Mouse (Mus musculus) forebrain, postnatal 0 days (tissue): ENCODE results near the gene Shtn1. TPM values are rescaled to one million over a fixed set of nuclear protein-coding genes. Genes with fewer than 3 reads are reported as not detected.

Source experiments
- ATAC-seq: fragments of 200-750 bp; cut with Nextera tagmentation; 2 replicates; pipeline ENCODE4 v1.8.0; 2017; ENCODE audit warnings: mild to moderate bottlenecking, moderate library complexity
- DNase-seq: peaks from one replicate; pipeline ENCODE4 v3.0.0-alpha.2; 2015
- H3K27ac ChIP-seq: fragments of 300-500 bp; sonication (generic); 2 replicates; pipeline ENCODE4 v1.5.1; 2014; ENCODE audit warnings: low read depth, mild to moderate bottlenecking, antibody characterized with exemption, low read length, moderate library complexity, mixed read lengths
- H3K27me3 ChIP-seq: fragments of 300-500 bp; sonication (generic); 2 replicates; pipeline ENCODE4 v1.6.1; 2014; ENCODE audit warnings: mild to moderate bottlenecking, low read length, mixed read lengths; ENCODE audit not compliant: insufficient read depth
- H3K36me3 ChIP-seq: fragments of 300-500 bp; sonication (generic); 2 replicates; pipeline ENCODE4 v1.6.1; 2014; ENCODE audit warnings: mild to moderate bottlenecking, moderate library complexity; ENCODE audit not compliant: insufficient read depth
- H3K4me1 ChIP-seq: fragments of 300-500 bp; sonication (generic); 2 replicates; pipeline ENCODE4 v1.6.1; 2014; ENCODE audit warnings: antibody characterized with exemption; ENCODE audit not compliant: insufficient read depth
- H3K4me2 ChIP-seq: fragments of 300-500 bp; sonication (generic); 2 replicates; pipeline ENCODE4 v1.6.1; 2014; ENCODE audit warnings: low read depth, mild to moderate bottlenecking, moderate library complexity
- H3K4me3 ChIP-seq: fragments of 300-500 bp; sonication (generic); 2 replicates; pipeline ENCODE4 v1.5.1; 2014; ENCODE audit warnings: low read depth, low read length, mixed read lengths
- H3K9ac ChIP-seq: fragments of 300-500 bp; sonication (generic); 2 replicates; pipeline ENCODE4 v1.6.1; 2014; ENCODE audit warnings: mild to moderate bottlenecking
- H3K9me3 ChIP-seq: fragments of 300-500 bp; sonication (generic); 2 replicates; pipeline ENCODE4 v1.6.1; 2016; ENCODE audit warnings: low read length
- CTCF ChIP-seq: sonication (generic); IDR thresholded peaks from 2 replicates; pipeline ENCODE4 v1.5.1; 2016; ENCODE audit warnings: antibody characterized with exemption, control low read depth, low read depth
- WGBS: fragments of 180-500 bp; shearing (Covaris S2); extraction: QIAGEN DNeasy Blood & Tissue Kit; methylation state at CpG from one replicate; pipeline ENCODE4 v1.1.7; 2014; 5-methylcytosine and 5-hydroxymethylcytosine counted together
- polyA plus RNA-seq: library from polyadenylated mRNA; unstranded; fragments of >200 nt; fragmentation: Nextera tagmentation; extraction: Ambion mirVana; gene quantifications from 2 replicates; pipeline ENCODE4 v1.2.1, GENCODE M21; 2015
- total RNA-seq: library from RNA; depleted of rRNA; stranded (reverse); fragments of >200 nt; gene quantifications from 2 replicates; pipeline ENCODE4 v1.2.3, GENCODE M21; 2014

Gene Shtn1
- total and polyA plus RNA-seq, 2 experiments from 2014 or later = 77.4 to 120 TPM

GRCm38 (mm10) chr19:59066670-59067069 is 9.2 kb downstream of the Shtn1 start:
- Histone ChIP-seq H3K27ac (no peak overlapping the region), H3K4me2 (no peak overlapping the region), H3K27me3 (no peaks in the 10 kb centered on the region), H3K4me1 (no peaks in the 10 kb centered on the region; the same call in 1 of the 2 replicates), H3K9me3 (no peaks in the 10 kb centered on the region), H3K36me3 (no peaks in the 10 kb centered on the region), H3K4me3 (no peak overlapping the region), H3K9ac (no peak overlapping the region)
- no peak for DNase-seq
- 83% methylated on average over 2 of the region's 2 CpGs for WGBS
- TF ChIP-seq CTCF = no peak
- no peak for ATAC-seq

- ATAC-seq (peak; percentile 36; the same call in 1 of the 2 replicates), DNase-seq (no peak)
- Histone ChIP-seq H3K4me2 (no peak overlapping the region), H3K9me3 (no peaks in the 10 kb centered on the region), H3K9ac (no peak overlapping the region), H3K4me3 (no peak overlapping the region), H3K27me3 (no peaks in the 10 kb centered on the region), H3K27ac (no peak overlapping the region), H3K36me3 (no peaks in the 10 kb centered on the region), H3K4me1 (no peaks in the 10 kb centered on the region; the same call in 1 of the 2 replicates)
- TF ChIP-seq CTCF = no peak
- WGBS = 30% methylated on average over 5 of the region's 5 CpGs
These were observed 9.8 kb downstream of the Shtn1 start for GRCm38 (mm10) chr19:59066115-59066514.

GRCm38 (mm10) chr19:59064616-59065015 is 11.3 kb downstream of the Shtn1 start:
- 87% methylated on average over 5 of the region's 5 CpGs for WGBS
- no peak overlapping the region for H3K27ac ChIP-seq
- no peak for ATAC-seq

GRCm38 (mm10) chr19:59063568-59063967 is 12.3 kb downstream of the Shtn1 start:
- DNase-seq (peak; percentile 34), ATAC-seq (peak; percentile 68)
- Histone ChIP-seq H3K9me3 (no peaks in the 10 kb centered on the region), H3K9ac (no peak overlapping the region), H3K27ac (peak overlapping the region; percentile 15; the same call in 1 of the 2 replicates), H3K4me3 (no peak overlapping the region), H3K4me1 (no peaks in the 10 kb centered on the region; the same call in 1 of the 2 replicates), H3K4me2 (no peak overlapping the region), H3K36me3 (no peaks in the 10 kb centered on the region), H3K27me3 (no peaks in the 10 kb centered on the region)
- WGBS = 72% methylated on average over 5 of the region's 5 CpGs
- no peak for TF ChIP-seq CTCF

More at GRCm38 (mm10) chr19:59064616-59065015, 11.3 kb downstream of the Shtn1 start:
- H3K4me2 ChIP-seq = no peak overlapping the region
- H3K4me3 ChIP-seq = no peak overlapping the region
- no peaks in the 10 kb centered on the region for H3K36me3 ChIP-seq
- no peak for TF ChIP-seq CTCF
- H3K4me1 ChIP-seq = no peaks in the 10 kb centered on the region; the same call in 1 of the 2 replicates
- H3K9me3 ChIP-seq = no peaks in the 10 kb centered on the region
- no peak overlapping the region for H3K9ac ChIP-seq
- DNase-seq = no peak
- no peaks in the 10 kb centered on the region for H3K27me3 ChIP-seq

GRCm38 (mm10) chr19:59058105-59058504 is 17.8 kb downstream of the Shtn1 start:
- WGBS = 76% methylated on average over 4 of the region's 4 CpGs
- no peaks in the 10 kb centered on the region for H3K27me3 ChIP-seq
- no peak for ATAC-seq
- H3K36me3 ChIP-seq = peaks cover 3% of the 10 kb centered on the region
- TF ChIP-seq CTCF = no peak
- peaks cover 16% of the 10 kb centered on the region for H3K4me1 ChIP-seq
- DNase-seq = no peak
- H3K4me2 ChIP-seq = no peak overlapping the region
- no peak overlapping the region for H3K4me3 ChIP-seq
- no peak overlapping the region for H3K27ac ChIP-seq
- no peaks in the 10 kb centered on the region for H3K9me3 ChIP-seq
- H3K9ac ChIP-seq = no peak overlapping the region

GRCm38 (mm10) chr19:59057366-59057765 is 18.5 kb downstream of the Shtn1 start:
- TF ChIP-seq CTCF = no peak
- Histone ChIP-seq H3K4me2 (no peak overlapping the region), H3K27me3 (no peaks in the 10 kb centered on the region), H3K36me3 (peaks cover 3% of the 10 kb centered on the region), H3K27ac (no peak overlapping the region), H3K4me3 (no peak overlapping the region), H3K9me3 (no peaks in the 10 kb centered on the region), H3K4me1 (peaks cover 22% of the 10 kb centered on the region), H3K9ac (no peak overlapping the region)
- 46% methylated on average over 5 of the region's 5 CpGs for WGBS
- ATAC-seq (no peak), DNase-seq (no peak)

- H3K9ac ChIP-seq = no peak overlapping the region
- no peak overlapping the region for H3K4me3 ChIP-seq
- no peak for TF ChIP-seq CTCF
- H3K27me3 ChIP-seq = no peaks in the 10 kb centered on the region
- DNase-seq = peak; percentile 67
- peaks cover 3% of the 10 kb centered on the region for H3K36me3 ChIP-seq
- H3K27ac ChIP-seq = peak overlapping the region; percentile 73
- no peaks in the 10 kb centered on the region for H3K9me3 ChIP-seq
- 37% methylated on average over 6 of the region's 6 CpGs for WGBS
- peaks cover 30% of the 10 kb centered on the region for H3K4me1 ChIP-seq
- no peak overlapping the region for H3K4me2 ChIP-seq
- peak; percentile 57 for ATAC-seq
These were observed 21.3 kb downstream of the Shtn1 start for GRCm38 (mm10) chr19:59054632-59054951.
